Mouse (Mus musculus): ENCODE measurements around the gene Angel1. TPM values are rescaled to one million over a fixed set of nuclear protein-coding genes. Genes with fewer than 3 reads are reported as not detected.

The Angel1 gene
- polyA plus RNA-seq (2014; fragmentation: Nextera tagmentation; extraction: Ambion mirVana), result 11.3 and 11.5 TPM in 2 replicates

DNA sequence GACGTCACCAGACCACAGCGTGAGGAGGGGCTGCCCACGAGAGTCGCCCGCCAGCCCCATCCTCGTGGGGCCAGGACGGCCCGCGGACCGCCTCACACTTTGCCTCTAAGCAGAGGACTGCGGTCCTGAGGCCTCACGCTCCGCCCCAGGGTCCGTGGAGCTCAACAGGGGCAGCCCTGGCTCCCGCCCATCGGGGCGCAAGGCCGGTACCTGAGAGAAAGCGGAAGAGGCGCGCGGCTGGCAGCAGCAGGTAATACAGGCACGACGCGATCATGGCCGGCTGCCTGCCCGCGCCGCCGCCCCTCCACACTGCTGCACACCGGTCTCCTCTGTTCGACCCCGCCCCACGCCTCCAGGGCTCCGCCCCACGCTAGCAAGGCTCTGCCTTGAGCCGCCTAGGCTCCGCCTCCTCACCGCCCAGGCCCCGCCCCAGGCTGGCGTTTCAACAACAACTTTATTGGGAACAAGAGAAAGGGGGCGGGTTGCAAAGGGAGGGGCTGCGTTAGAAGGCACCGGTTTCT lies at the start of gene Angel1:
Gene Angel1, minus strand, starts transcription at position 341 of the 521 bp plus-strand sequence.
- peak within 1 kb of the TSS; percentile 63 for H3K27ac ChIP-seq (replicated peaks; ENCODE audit: low read depth, low read length)

DNA sequence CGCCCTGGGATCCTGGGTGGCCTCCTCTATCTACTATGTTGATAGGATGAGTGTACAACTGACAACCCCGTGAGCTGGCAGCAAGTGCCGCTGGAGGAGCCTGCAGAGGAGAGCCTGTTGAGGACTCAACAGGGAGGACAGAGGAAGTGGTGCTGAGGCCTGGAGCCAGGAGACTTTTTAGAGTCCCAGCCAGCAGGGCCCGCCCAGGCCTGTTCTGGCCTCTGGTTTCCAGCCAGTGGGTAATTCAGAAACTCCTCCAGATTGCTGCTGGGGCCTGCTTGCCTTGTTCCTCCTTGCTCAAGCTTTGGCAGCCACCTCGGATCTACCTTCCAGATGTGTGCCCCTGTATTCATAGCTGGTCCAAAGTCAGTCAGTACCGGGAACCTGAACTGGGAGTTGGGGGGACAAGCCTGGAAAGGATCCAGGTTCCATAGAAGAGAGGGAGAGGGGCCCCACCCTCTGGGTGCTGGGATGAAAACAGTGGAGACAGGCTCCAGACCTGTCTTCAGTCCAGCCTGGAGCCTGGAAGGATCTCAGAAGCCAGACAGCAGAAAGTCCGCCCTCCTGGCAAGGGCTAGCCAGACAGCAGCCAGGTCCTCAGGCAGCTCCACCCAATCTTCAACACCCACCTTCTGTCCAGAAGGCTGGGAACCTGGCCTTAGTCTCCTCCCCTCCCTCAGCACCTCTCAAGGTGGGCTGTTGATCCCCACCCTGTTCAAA lies 49.5 kb upstream of the Angel1 start:
- DNase-seq (no peak), ATAC-seq (ENCODE audit: low FRiP score, low TSS enrichment) (no peak)
- WGBS, result 86% methylated on average over 7 of the region's 7 CpGs
- Histone ChIP-seq H3K4me2 (ENCODE audit: low read length) (no peak overlapping the region), H3K9ac (replicated peaks; ENCODE audit: low read length) (no peak overlapping the region), H3K4me3 (replicated peaks; ENCODE audit: low read depth, low read length) (no peak overlapping the region), H3K9me3 (ENCODE audit: control insufficient read depth, low read length) (no peaks in the 10 kb centered on the region), H3K36me3 (ENCODE audit: control insufficient read depth, insufficient read depth, low read length) (no peaks in the 10 kb centered on the region), H3K27ac (replicated peaks; ENCODE audit: low read depth, low read length) (no peak overlapping the region), H3K27me3 (ENCODE audit: control insufficient read depth, insufficient read depth, low read length) (no peaks in the 10 kb centered on the region), H3K4me1 (ENCODE audit: control insufficient read depth, insufficient read depth, low read length) (peaks cover 12% of the 10 kb centered on the region)

More for the DNA sequence above, at the start of gene Angel1:
- ATAC-seq (ENCODE audit: low FRiP score, low TSS enrichment), result peak; percentile 99
- 0 out of 2 replicates have a peak, but pooled peaks cover 5% of the 10 kb centered on the region for H3K4me1 ChIP-seq (ENCODE audit: control insufficient read depth, insufficient read depth, low read length)
- no peaks in the 10 kb centered on the region for H3K36me3 ChIP-seq (ENCODE audit: control insufficient read depth, insufficient read depth, low read length)
- under 1% methylated on average over 44 of the region's 44 CpGs for WGBS
- H3K4me3 ChIP-seq (replicated peaks; ENCODE audit: low read depth, low read length), result peak within 1 kb of the TSS; percentile 71
- H3K9ac ChIP-seq (replicated peaks; ENCODE audit: low read length), result peak within 1 kb of the TSS; percentile 56
- DNase-seq, result peak; percentile 98
- peak within 1 kb of the TSS; percentile 85 for H3K4me2 ChIP-seq (ENCODE audit: low read length)
- H3K27me3 ChIP-seq (ENCODE audit: control insufficient read depth, insufficient read depth, low read length), result no peaks in the 10 kb centered on the region
- no peaks in the 10 kb centered on the region for H3K9me3 ChIP-seq (ENCODE audit: control insufficient read depth, low read length)

GRCm38 (mm10) chr12:86772551-86772950 lies 46.3 kb upstream of the Angel1 start:
- H3K9me3 ChIP-seq (ENCODE audit: control insufficient read depth, low read length), result no peaks in the 10 kb centered on the region
- H3K4me2 ChIP-seq (ENCODE audit: low read length), result no peak overlapping the region
- no peaks in the 10 kb centered on the region for H3K36me3 ChIP-seq (ENCODE audit: control insufficient read depth, insufficient read depth, low read length)
- DNase-seq, result peak; percentile 50
- H3K9ac ChIP-seq (replicated peaks; ENCODE audit: low read length), result no peak overlapping the region
- no peaks in the 10 kb centered on the region for H3K27me3 ChIP-seq (ENCODE audit: control insufficient read depth, insufficient read depth, low read length)
- 23% methylated on average over 3 of the region's 3 CpGs for WGBS
- ATAC-seq (ENCODE audit: low FRiP score, low TSS enrichment), result no peak
- no peak overlapping the region for H3K4me3 ChIP-seq (replicated peaks; ENCODE audit: low read depth, low read length)
- peaks cover 17% of the 10 kb centered on the region for H3K4me1 ChIP-seq (ENCODE audit: control insufficient read depth, insufficient read depth, low read length)
- peak overlapping the region; percentile 23 for H3K27ac ChIP-seq (replicated peaks; ENCODE audit: low read depth, low read length)

DNA sequence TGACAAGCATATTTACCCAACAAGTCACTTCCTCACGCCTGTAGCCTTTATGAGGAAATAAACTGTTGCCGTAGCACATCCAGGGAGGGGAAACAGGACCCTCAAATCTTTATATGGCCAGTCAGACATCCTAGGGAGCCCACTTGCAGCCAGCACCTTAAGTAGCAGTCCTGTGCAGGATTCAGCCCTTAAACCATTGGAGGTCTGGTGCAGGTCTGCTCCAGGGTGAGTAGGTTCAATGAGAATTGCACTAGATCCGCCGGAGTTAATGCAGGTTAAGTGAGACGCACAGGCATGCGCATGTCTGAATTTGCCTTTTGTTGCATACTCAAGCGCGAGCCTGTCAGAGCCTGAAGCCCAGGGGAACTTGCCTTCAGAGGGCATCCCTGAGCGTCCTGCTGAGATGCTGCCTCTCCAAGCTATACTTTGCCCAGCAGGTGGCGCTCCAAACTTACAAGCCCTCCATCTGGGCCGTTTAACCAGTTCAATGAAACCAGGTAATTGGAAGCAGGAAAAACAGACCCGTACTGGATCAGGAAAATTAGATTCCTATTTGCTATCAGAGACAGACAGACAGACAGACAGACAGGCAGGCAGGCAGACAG lies 45.7 kb upstream of the Angel1 start:
- Histone ChIP-seq H3K9ac (replicated peaks; ENCODE audit: low read length) (0 out of 2 replicates have a peak overlapping the region, but pooled peaks have one; percentile 12), H3K4me1 (ENCODE audit: control insufficient read depth, insufficient read depth, low read length) (peaks cover 17% of the 10 kb centered on the region), H3K27me3 (ENCODE audit: control insufficient read depth, insufficient read depth, low read length) (no peaks in the 10 kb centered on the region), H3K27ac (replicated peaks; ENCODE audit: low read depth, low read length) (peak overlapping the region; percentile 52; the same call in 1 of the 2 replicates), H3K4me3 (replicated peaks; ENCODE audit: low read depth, low read length) (no peak overlapping the region), H3K4me2 (ENCODE audit: low read length) (peak overlapping the region; percentile 29; the same call in 1 of the 2 replicates), H3K9me3 (ENCODE audit: control insufficient read depth, low read length) (no peaks in the 10 kb centered on the region), H3K36me3 (ENCODE audit: control insufficient read depth, insufficient read depth, low read length) (no peaks in the 10 kb centered on the region)
- ATAC-seq (ENCODE audit: low FRiP score, low TSS enrichment) (peak; percentile 70), DNase-seq (peak; percentile 98)
- WGBS, result 10% methylated on average over 12 of the region's 12 CpGs

DNA sequence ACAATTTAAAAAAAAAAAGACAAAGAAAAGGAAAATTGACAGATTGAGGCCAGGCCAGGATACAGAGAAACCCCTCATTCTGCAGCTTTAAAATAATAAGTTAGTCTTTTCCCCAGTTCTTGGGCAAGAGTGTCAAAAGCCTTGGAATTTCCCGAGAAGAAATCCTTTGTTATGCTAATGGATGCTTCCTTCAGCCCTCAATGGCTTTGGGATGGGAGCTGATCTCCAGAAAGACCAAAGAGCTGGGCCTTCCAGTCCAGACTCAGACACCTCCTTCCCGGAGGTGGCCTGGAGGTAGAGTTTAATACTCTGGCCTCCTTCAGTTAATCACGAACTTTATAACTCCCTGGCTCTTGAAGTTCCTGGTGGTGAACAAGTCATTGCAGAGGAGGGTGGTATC lies 44.7 kb upstream of the Angel1 start:
- peak; percentile 35 for DNase-seq
- 5% methylated on average over 3 of the region's 3 CpGs for WGBS

DNA sequence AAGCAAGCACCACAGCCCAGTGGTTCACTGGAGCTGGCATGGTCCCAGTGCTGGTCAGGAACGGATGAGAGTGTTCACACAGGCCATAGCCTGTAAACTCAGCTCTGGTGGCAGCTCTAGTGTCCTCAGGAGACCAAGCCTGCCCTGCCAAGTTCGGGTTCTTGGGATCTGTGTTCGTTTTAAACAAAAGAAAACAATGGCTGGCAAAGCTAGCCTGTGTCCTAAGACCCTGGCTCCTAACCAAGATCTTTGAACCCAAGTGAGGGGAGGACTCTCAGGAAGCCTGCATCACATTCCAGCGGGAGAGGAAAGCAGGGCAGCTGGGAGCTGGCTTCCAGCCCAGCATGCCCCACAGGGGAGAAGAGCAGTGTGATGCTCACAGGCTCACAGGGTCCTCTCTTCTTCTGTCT lies 44.0 kb upstream of the Angel1 start:
- no peaks in the 10 kb centered on the region for H3K36me3 ChIP-seq (ENCODE audit: control insufficient read depth, insufficient read depth, low read length)
- H3K27me3 ChIP-seq (ENCODE audit: control insufficient read depth, insufficient read depth, low read length), result no peaks in the 10 kb centered on the region
- DNase-seq (peak; percentile 66), ATAC-seq (ENCODE audit: low FRiP score, low TSS enrichment) (no peak)
- WGBS, result 14% methylated on average over 4 of the region's 4 CpGs
- H3K4me2 ChIP-seq (ENCODE audit: low read length), result no peak overlapping the region
- no peaks in the 10 kb centered on the region for H3K9me3 ChIP-seq (ENCODE audit: control insufficient read depth, low read length)
- peaks cover 17% of the 10 kb centered on the region for H3K4me1 ChIP-seq (ENCODE audit: control insufficient read depth, insufficient read depth, low read length)
- H3K4me3 ChIP-seq (replicated peaks; ENCODE audit: low read depth, low read length), result no peak overlapping the region
- H3K27ac ChIP-seq (replicated peaks; ENCODE audit: low read depth, low read length), result peak overlapping the region; percentile 55
- H3K9ac ChIP-seq (replicated peaks; ENCODE audit: low read length), result no peak overlapping the region

More for the DNA sequence above, 44.7 kb upstream of the Angel1 start:
- Histone ChIP-seq H3K27ac (replicated peaks; ENCODE audit: low read depth, low read length) (no peak overlapping the region; the same call in 1 of the 2 replicates), H3K4me2 (ENCODE audit: low read length) (no peak overlapping the region), H3K4me3 (replicated peaks; ENCODE audit: low read depth, low read length) (no peak overlapping the region), H3K27me3 (ENCODE audit: control insufficient read depth, insufficient read depth, low read length) (no peaks in the 10 kb centered on the region), H3K9ac (replicated peaks; ENCODE audit: low read length) (no peak overlapping the region), H3K9me3 (ENCODE audit: control insufficient read depth, low read length) (no peaks in the 10 kb centered on the region), H3K4me1 (ENCODE audit: control insufficient read depth, insufficient read depth, low read length) (peaks cover 17% of the 10 kb centered on the region), H3K36me3 (ENCODE audit: control insufficient read depth, insufficient read depth, low read length) (no peaks in the 10 kb centered on the region)
- no peak for ATAC-seq (ENCODE audit: low FRiP score, low TSS enrichment)

- Histone ChIP-seq H3K4me1 (ENCODE audit: control insufficient read depth, insufficient read depth, low read length) (peaks cover 17% of the 10 kb centered on the region), H3K9ac (replicated peaks; ENCODE audit: low read length) (no peak overlapping the region), H3K36me3 (ENCODE audit: control insufficient read depth, insufficient read depth, low read length) (no peaks in the 10 kb centered on the region), H3K9me3 (ENCODE audit: control insufficient read depth, low read length) (no peaks in the 10 kb centered on the region), H3K4me3 (replicated peaks; ENCODE audit: low read depth, low read length) (no peak overlapping the region), H3K27ac (replicated peaks; ENCODE audit: low read depth, low read length) (peak overlapping the region; percentile 55), H3K27me3 (ENCODE audit: control insufficient read depth, insufficient read depth, low read length) (no peaks in the 10 kb centered on the region), H3K4me2 (ENCODE audit: low read length) (no peak overlapping the region)
- DNase-seq (no peak), ATAC-seq (ENCODE audit: low FRiP score, low TSS enrichment) (no peak)
Observed at GRCm38 (mm10) chr12:86769819-86770218, 43.6 kb upstream of the Angel1 start.

- H3K27ac ChIP-seq (replicated peaks; ENCODE audit: low read depth, low read length), result no peak overlapping the region
- WGBS, result 31% methylated on average over 4 of the region's 4 CpGs
- DNase-seq (peak; percentile 86), ATAC-seq (ENCODE audit: low FRiP score, low TSS enrichment) (no peak)
- no peak overlapping the region for H3K4me3 ChIP-seq (replicated peaks; ENCODE audit: low read depth, low read length)
- H3K4me2 ChIP-seq (ENCODE audit: low read length), result no peak overlapping the region
- H3K9me3 ChIP-seq (ENCODE audit: control insufficient read depth, low read length), result no peaks in the 10 kb centered on the region
- no peaks in the 10 kb centered on the region for H3K36me3 ChIP-seq (ENCODE audit: control insufficient read depth, insufficient read depth, low read length)
- H3K4me1 ChIP-seq (ENCODE audit: control insufficient read depth, insufficient read depth, low read length), result peaks cover 17% of the 10 kb centered on the region
- H3K9ac ChIP-seq (replicated peaks; ENCODE audit: low read length), result no peak overlapping the region
- no peaks in the 10 kb centered on the region for H3K27me3 ChIP-seq (ENCODE audit: control insufficient read depth, insufficient read depth, low read length)
Observed at GRCm38 (mm10) chr12:86768986-86769580, 42.8 kb upstream of the Angel1 start.

Measured in midbrain, embryonic 14.5 days (tissue).